Mouse (Mus musculus) left cerebral cortex, postnatal 36 days (tissue): Measurements from ENCODE around the gene Myo18b. TPM values are rescaled to one million over a fixed set of nuclear protein-coding genes. Genes with fewer than 3 reads are reported as not detected.

Experiments
- DNase-seq, 2 experiments: peaks; one replicate each; pipeline ENCODE4 v3.0.0; 2021 to 2022; ENCODE audit warnings: low spot score in 2 of 2, mixed read lengths in 1 of 2
- intact Hi-C: fragments of 180-260 bp; cut with DNase I; formaldehyde crosslinking; loops from one replicate; pipeline ENCODE4 v1.15.1; 2025
- total RNA-seq, 2 experiments: library from RNA; stranded (reverse); gene quantifications; 2 replicates each; pipeline ENCODE4 v1.2.3; 2021

Gene Myo18b
- total RNA-seq, 2 experiments from 2014 or later: 1.7 TPM

DNA sequence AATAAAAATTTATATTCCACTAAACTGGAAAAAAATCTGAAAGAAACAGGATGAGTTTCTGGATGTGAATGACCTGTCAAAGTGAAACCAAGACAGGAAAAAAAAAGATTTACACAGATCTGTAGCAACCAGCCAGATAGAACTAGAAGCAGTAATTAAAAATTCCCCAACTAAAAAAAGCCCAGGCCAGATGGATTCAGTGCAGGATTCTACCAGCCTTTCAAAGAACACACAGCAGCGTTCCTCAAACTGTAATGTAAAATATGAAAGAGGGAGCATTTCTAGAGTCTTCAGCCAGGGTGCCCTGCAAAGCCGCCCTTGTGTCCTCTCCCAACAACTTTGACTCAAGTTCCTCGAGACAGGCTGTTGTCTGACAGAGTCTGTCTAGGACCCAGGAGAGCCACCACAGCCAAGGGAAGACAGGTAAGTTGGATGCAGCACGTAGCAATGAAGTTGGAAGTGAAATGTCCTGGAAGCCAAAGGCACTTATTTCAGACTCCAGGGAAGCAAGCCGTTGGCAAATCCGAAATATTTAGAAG lies 246.9 kb downstream of the Myo18b start:
- DNase-seq: peak in 1 of 2 experiments; percentile 30
- intact Hi-C loops: loop anchor here (5.0 kb wide), 1 partner anchor 72 kb away; the partner anchor contains the start of gene Sez6l

DNA sequence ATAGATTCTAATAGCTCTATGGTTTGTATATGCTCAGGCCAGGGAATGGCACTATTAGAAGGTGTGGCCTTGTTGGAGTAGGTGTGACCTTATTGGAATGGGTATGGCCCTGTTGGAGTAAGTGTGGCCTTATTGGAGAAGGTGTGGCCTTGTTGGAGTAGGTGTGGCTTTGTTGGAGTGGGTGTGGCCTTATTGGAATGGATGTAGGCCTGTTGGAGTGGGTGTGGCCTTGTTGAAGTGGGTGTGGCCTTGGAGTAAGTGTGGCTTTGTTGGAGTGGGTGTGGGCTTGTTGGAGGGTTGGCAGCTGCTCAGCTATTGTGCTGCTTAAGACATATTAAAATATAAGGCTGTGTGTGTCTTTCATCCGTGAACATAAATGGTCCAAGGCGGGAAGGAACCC lies 249.3 kb downstream of the Myo18b start:
- intact Hi-C loops: loop anchor here (5.0 kb wide), 1 partner anchor 70 kb away; the partner anchor contains the start of gene Sez6l
- DNase-seq: no peak

DNA sequence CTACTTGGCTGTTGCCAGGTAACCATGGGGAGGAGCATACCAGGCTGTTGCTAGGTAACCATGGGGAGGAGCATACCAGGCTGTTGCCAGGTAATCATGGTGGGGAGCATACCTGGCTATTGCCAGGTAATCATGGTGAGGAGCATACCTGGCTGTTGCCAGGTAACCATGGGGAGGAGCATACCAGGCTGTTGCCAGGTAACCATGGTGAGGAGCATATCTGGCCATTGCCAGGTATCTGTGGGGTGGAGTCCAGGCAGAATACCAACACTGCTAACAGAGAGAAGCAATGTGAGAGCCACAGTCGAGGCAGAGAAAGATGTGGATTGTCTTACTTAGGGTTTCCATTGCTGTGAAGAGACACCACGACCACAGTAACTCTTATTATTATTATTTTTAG lies 250.6 kb downstream of the Myo18b start:
- intact Hi-C loops: loop anchor here (5.0 kb wide), 1 partner anchor 68 kb away; the partner anchor contains the start of gene Sez6l
- no peak for DNase-seq

DNA sequence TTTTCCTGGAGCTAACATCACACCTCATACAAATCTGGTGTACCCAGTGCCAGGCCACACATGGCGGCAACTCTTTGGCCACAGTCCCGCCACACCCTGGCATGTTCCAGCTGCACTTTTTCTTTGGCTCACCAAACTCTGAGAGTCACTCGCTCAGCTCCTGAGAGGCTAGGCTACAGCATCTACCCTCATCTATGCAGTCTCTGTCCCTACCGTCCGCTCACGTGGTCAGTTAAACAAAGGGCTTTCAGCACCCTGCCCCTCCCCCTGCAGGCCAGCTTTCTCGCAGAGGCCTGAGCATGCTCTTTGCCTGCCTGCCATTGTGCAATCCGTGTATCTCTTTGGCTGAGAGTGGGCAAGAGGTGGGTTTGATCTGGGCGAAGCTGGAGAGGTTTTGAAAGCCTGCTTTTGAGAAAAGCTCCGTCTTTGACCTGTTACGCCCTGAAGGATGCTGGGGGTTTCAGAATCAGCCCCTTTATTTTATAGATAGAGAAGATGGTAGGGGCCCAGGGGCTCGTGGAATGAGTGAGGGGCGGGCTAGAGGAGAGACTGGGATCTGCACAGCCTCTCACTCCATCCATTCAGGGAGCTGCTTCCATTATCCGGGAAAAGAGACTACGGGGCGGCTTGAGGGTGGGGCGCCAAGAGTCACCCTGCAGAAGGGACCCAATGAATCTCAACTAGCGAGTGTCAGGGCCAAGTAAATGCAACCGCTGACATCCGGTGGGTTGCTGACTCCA lies 252.5 kb downstream of the Myo18b start:
- DNase-seq: peak in 1 of 2 experiments; percentile 53
- intact Hi-C loops: no loop called here

DNA sequence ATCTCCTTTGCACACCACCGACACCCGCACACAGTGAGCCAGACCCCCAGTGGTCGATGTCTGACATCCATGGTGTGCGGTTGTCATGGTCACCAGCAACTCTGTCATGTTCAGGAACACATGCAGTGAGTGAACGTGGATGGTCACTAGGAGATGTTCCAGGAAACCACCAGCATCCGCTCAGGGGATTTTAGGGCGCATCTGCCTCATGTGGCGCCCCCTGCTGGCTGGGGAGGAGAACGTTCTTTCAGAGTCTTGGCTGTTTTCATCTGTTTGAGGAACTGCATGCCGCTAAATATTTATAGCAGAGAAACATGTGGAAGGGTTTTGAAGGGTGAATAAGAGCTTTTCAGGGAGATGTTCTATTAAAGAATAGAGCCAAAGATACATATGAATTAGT lies 253.4 kb downstream of the Myo18b start:
- peak in 1 of 2 experiments; percentile 31 for DNase-seq
- intact Hi-C loops: no loop called here

DNA sequence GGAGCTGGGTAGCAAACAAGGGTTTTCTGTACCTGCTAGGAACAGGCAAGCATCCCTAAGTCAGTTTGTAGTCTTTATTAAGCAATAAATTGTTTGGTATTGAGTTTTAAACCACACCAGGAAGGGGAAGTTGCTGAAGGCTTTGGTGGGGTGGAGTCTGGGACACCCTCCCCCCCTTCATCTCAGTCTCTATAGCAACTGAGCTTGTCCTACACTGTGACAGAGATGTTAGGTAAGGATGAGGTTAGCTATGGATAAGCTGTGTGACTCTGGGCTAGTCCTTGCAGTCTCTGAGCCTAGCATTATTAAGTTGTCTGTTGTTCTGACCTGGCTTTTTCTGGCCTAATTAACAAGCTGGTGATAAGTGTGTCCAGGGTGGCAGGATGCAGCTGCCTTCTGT lies 254.4 kb downstream of the Myo18b start:
- intact Hi-C loops: no loop called here
- no peak for DNase-seq

DNA sequence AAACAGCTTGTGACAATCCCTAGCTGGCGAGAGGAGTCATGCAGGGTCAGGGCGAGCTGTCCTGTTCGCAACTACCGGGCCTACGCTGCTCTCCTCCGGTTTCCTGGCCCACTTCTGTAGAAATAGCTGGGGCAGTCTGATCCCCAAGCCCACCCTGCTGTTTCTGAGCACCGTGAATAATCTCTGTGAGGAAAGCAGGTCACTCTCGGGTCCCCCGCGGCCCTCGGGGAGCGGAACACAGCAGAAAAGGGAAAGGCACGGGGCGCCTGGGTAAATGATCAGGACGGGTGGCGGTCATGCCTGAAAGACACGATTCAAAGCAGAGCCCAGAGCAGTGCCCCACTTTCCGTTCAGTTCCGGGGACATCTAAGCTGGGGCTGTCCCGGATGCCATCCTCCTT lies 255.0 kb downstream of the Myo18b start:
- DNase-seq: no peak
- intact Hi-C loops: no loop called here

DNA sequence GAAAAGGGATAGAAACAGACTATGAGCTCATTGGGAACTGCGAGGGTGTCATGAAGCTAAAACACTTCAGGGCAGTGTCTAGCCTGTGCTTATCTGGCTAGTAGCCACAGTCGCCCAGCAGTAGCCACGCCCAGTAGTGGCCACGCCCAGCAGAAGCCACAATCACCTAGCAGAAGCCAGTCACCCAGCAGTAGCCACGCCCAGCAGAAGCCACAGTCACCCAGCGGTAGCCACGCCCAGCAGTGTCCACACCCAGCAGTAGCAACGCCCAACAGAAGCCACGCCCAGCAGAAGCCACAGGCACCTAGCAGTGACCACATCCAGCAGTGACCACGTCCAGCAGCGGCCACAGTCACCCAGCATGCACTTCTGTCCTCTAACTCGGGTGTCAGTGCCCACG lies 255.5 kb downstream of the Myo18b start:
- no peak for DNase-seq
- intact Hi-C loops: no loop called here

Other genes starting within 250 kb of the Myo18b start
- gene Grk3, start 119.4 kb upstream of the Myo18b start, total RNA-seq: 10 to 100 TPM; 60.6 to 91.1 TPM
- gene Crybb2, start 173.8 kb upstream of the Myo18b start, total RNA-seq: not detected
- gene Crybb3, start 185.2 kb upstream of the Myo18b start, total RNA-seq: 1 to 10 TPM; 1.1 to 2.4 TPM